Mouse (Mus musculus) ES-Bruce4 (cell line): ENCODE data around the gene Gm36864.
"Not testable (repeated sequence)": the region's sequence is repeated elsewhere in the genome, so short reads cannot be mapped to it uniquely, and the experiment has no call there.

Source experiments
- CTCF ChIP-seq: IDR thresholded peaks from one replicate; pipeline ENCODE4 v1.8.1; 2011; ENCODE audit warnings: low read depth, low read length
- EP300 ChIP-seq: IDR thresholded peaks from 2 replicates; pipeline ENCODE4 v1.6.1; 2011; ENCODE audit warnings: low read depth, low read length; ENCODE audit not compliant: insufficient read depth
- POLR2A ChIP-seq: IDR thresholded peaks from one replicate; pipeline ENCODE4 v1.8.1; 2011; ENCODE audit warnings: low read length; ENCODE audit not compliant: insufficient read depth

GRCm38 (mm10) chr7:44250732-44251275 is 14.8 kb downstream of the Gm36864 start:
- TF ChIP-seq CTCF, POLR2A, EP300: not testable (repeated sequence)
